Mouse (Mus musculus) megakaryocyte-erythroid progenitor cell, adult 5-6 weeks (primary cell): Measurements from ENCODE around the gene Rbms3. TPM values are rescaled to one million over a fixed set of nuclear protein-coding genes. Genes with fewer than 3 reads are reported as not detected.

ENCODE experiments used
- ATAC-seq: replicated peaks from 2 replicates; pipeline ENCODE4 v1.8.0; 2016; ENCODE audit warnings: mild to moderate bottlenecking, inconsistent platforms; ENCODE audit not compliant: severe bottlenecking, poor library complexity, low FRiP score, low TSS enrichment
- total RNA-seq, 2 experiments: library from RNA; stranded (forward) in 1 of 2; stranded (reverse) in 1 of 2; fragments of 200-1000, 215-1000 nt in 1 of 2; fragments of >200 nt in 1 of 2; fragmentation: Nextera tagmentation in 1 of 2; gene quantifications; 2 replicates each; pipeline ENCODE4 v1.2.3; 2014 to 2017

Rbms3 gene
- total RNA-seq, 2 experiments from 2014 or later, result not detected

DNA sequence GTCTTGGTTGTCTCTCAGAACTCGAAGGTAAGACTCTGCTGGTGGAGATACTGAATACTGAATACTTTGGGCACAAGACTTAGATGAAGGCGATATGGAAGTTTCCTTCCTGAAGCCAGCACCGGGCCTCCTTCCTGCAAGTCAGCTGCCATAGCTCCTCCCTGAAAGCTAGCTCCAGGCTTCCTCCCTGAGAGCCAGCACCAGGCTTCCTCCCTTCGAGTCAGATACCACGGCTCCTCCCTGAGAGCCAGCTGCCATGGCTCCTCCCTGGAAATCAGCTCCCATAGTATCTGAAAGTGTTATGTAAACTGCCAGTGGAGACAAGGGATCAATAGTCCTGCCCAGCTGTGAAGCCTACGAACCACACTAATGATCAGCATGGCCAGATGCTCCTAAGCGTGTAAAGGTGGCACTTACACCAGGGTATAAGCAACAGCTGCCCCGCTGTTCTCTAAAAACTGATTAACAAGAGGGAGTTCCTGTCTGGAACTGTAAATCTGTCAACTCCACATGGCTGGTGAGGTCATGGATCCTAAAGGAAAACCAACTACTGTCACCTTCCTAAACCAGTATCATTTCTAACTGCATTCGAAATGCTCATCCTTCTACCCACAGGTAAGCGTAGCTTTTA lies 867.2 kb downstream of the Rbms3 start:
- no peak for ATAC-seq

DNA sequence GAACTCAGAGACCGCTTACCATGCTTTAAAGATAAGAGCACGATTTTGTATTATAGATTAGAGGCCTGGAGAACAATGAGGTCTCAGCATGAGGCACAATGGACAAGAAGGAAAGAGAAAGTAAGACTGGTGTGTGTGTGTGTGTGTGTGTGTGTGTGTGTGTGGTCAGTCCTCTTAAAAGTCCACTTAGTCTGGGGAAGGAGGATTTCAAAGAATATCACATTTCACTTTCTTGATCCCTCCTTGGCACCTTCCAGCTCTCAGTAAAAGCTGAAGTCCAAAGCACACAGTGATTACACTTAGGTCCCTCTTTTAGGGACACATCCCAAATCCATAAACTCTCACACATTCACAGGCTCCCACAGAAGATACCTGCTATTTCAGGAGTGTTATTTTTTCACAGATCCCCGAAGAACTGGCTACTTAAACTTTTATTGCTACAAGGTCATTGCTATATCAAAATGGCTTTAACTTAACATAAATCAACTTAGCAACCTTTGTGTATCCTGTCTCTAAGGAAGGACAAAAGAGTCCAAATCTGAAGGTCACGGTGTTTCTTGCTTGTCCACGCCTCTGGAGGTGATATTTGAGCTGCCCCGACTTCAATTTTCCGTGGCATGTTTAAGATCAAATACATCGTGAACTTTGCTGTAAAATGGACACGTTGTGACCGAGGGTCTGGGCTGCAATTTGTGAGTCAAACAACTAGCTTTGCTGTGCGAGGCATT lies 880.7 kb downstream of the Rbms3 start:
- ATAC-seq, result no peak

DNA sequence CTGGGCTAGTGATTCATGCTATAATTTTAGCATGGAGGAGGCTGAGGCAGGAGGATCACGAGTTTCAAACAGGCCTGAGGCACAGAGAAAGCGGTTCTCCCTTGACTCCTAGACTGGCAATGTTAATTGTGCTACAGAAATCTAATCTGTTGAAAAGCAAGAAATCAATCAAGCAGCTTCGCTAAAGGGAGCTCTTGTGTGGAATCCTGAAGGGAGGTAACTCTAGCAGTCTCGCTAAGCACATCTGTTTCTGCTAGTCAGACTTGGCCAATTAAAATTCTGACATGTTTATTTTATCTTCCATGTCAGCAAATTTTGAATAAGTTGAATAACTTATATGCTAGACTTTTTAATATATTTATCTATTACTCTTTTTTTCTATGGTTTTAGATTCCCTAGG lies 881.4 kb downstream of the Rbms3 start:
- ATAC-seq, result no peak

DNA sequence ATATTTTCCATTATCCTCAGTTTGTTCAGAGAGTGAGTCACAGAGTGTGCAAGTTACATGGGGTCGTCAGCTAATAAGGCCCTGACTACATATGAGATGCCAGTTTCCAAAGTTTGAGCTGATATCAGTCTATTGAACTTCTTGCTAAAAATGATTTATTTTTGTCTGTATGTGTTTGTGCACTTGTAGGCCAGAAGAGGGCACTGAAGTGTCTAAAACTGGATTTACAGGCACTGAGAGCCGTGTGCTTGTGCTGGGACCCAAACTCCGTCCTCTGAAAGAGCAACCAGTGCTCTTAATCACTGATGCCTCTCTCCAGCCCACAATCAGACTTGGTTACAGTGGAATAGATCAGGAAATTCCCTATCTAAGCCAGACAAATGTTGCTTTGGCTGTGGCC lies 882.8 kb downstream of the Rbms3 start:
- no peak for ATAC-seq

DNA sequence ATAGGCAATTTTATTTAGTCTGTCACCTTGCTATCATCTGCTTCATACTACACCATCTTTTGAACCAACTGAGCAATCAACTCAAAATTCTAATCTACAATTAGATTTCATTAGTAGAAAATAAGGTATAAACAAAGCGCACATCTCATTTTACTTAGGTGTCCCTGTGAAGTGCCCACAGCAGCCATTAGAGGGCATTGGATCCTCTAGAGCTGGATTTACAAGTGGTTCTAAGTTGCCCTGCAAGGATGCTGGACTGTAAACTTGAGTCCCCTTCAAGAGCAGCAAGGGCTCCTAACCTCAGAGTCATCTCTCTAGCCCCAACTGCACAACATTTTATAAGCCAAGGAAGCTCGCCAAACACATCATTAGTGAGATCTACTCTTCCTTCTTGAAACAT lies 891.9 kb downstream of the Rbms3 start:
- ATAC-seq, result no peak

- ATAC-seq, result no peak
Measured at GRCm38 (mm10) chr9:116729172-116729571, 900.5 kb downstream of the Rbms3 start.

DNA sequence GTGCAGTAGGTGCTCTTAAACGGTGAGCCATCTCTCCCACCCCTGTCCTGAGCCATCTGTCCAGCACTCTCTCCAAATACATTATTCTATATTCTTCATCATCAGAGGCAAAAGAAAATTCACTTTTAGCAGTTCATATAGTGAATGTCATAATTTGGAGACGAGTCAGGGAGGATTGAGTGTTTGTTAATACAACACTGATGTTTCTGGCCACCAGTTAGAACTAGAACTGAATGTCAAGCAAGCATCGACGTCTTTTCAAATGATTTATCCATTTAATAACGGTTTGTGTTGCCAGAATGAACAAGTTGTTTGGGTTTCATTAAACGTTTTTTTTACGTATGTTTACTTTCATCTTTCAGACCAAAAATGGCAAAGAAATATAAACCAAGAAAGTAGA lies 901.1 kb downstream of the Rbms3 start:
- no peak for ATAC-seq

DNA sequence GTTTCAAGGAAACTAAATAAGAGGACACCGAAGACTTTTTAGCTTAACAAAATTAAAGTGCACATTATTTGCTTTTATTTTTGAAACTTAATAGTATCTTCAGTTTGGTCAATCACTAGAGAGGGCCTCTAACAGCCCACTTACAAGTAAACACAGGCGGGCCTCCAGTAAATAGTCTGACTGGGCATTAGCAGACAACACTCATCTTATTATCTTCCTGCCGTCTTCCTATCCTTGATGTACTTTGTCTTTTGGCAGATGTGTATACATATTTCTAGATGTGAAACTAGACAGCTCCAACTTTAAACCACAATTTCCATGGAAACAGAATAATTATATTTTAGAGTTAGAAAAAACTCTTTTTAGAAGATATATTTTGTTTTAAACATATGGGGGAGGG lies 901.6 kb downstream of the Rbms3 start:
- no peak for ATAC-seq

DNA sequence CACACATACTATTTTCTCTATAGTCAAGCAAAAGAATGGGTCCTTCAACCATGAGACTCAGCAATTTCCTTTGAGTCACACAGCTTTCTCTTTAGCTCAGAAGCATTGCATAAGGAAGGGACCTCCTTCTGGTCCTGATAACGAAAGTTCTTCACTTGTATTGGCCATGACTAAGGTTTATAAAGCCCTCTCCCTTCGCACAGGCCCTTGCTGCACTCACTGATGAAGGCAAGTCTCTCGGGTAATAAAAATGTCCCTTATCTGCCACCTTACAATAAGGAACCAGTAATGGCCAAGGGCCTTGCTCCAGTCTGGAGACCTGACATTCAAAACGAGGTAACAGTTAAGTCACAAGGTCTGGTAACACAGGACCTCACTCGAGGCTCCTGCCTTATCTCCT lies 905.1 kb downstream of the Rbms3 start:
- ATAC-seq, result no peak

- ATAC-seq, result no peak
Measured at GRCm38 (mm10) chr9:116703119-116703518, 926.6 kb downstream of the Rbms3 start.

DNA sequence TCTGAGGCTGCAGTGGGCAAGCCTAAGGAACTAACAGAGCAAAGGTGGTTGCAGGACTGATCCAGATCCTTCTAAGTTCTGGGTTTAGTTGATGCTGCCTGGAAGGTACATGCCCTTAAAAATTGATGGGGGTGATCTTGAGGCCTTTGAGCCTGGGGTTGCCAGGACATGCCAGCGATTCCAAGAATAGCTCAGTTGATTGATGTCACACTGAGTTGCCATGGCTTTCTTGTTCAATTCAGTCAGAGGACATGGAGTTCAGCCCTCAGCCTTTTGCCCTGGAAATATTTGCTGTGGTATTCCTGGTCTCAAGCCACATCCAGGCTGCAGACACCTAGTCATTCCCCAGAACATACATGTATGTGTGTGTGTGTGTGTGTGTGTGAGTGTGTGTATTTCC lies 927.1 kb downstream of the Rbms3 start:
- ATAC-seq, result no peak

DNA sequence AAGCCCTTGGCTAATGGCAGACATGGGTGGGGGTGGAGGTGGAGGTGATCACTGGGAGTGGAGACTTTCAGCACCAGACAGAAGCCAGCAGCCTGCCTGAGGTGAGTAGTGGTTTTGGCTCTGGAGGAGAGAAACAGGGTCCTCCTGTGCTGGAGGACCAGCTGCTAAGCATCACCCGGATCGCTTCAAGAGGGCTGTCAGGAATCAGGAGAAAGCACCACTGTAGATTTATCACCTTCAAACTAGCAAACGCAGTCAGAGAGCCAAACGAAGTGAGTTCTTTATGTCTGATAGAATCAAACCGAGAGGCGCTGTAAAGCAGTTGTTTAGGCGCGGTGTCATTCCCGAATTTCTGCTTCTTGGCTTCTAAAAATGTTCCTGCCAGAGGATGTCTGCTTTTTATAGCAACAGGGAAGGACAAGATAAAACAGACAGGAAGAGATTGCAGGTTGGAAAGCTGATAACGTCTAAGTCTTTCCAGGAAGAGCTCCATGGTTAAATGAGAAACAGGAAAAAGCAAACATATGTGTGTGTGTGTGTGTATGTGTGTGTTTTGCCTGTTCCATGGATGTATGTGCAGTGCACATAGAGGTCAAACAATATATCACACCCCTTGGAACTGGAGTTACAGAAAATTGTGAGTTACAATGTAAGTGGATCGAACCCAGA lies 928.1 kb downstream of the Rbms3 start:
- ATAC-seq, result no peak

DNA sequence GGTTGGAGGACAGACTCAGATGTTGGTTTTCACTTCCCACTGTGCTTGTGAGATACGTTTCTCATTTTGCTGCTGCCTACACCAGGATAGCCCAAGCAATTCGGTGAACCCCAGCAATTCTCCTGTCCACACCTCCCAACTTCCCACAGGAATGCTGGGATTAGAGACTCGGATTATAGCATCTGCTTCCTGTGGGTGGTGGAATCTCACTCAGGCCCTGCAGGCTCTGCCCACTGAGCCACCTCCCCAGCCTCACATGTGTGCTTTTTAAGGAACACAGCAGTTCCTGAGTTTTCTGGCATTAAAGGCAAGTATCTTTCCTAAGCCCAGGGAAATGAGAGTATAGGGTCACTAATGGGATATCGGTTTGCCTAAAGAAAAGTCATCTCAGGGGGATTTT lies 941.1 kb downstream of the Rbms3 start:
- ATAC-seq, result no peak

GRCm38 (mm10) chr9:116677142-116677541 lies 952.6 kb downstream of the Rbms3 start:
- no peak for ATAC-seq

DNA sequence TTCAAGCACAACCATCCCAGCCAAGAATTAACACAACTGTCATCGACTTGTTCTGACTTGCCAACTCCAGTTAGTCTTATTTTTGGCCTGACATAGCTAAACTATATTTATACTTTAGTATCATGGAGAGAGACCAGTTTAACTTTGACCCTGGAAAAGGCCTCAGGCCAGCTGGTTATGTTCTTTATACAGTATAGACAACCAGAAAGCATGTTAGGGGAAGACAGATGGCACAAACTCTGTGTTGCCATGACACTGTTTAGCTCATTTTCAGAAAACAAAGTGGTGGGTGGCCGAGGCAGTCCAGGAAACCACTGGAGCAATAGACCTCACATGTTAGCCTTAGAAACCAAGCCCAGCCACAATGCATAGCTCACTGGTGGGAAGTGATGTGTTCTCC lies 953.3 kb downstream of the Rbms3 start:
- no peak for ATAC-seq

DNA sequence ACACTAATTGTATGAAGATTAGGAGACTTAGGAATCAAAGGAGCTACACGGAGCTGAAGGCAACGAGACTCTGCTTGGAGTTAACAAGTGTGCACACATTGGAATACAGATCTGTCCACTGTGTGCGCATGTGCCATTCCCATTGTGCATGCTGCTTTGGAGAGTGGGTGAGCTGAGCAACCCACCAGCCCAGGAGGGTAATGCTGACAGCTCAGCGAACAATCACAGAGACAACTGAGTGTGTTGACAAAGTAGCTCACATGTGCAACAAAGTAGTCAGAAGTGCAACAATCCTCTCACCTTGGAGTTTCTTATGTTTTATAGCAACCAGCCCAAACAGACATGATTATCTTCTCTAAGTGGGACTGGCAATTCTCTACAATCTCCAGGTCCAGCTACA lies 955.5 kb downstream of the Rbms3 start:
- ATAC-seq, result no peak

GRCm38 (mm10) chr9:116661026-116661425 lies 968.7 kb downstream of the Rbms3 start:
- no peak for ATAC-seq

GRCm38 (mm10) chr9:116659936-116660335 lies 969.8 kb downstream of the Rbms3 start:
- ATAC-seq, result no peak

GRCm38 (mm10) chr9:116657141-116657540 lies 972.6 kb downstream of the Rbms3 start:
- no peak for ATAC-seq

GRCm38 (mm10) chr9:116651414-116651813 lies 978.3 kb downstream of the Rbms3 start:
- no peak for ATAC-seq

DNA sequence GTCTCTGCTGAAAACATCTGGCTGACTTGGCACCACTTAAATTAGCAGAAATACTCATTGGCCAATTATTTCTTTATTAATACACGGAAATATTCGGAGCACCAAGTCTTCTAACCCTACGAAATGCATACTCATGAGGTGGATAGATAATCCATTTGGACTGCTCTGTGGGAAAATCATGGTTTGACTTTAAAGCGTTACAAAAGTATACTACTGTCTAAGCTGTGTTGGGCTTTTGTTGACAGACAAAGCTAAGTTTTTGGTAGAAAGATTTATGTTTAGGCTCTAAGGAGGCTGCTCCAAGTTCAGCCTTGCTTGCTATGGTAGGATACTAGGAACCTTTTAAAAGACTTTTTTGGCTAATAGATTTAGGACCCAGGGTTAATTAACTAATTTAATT lies 979.8 kb downstream of the Rbms3 start:
- no peak for ATAC-seq
